ENCODE assay signal across 7 mouse cellular contexts in the genomic region with DNA sequence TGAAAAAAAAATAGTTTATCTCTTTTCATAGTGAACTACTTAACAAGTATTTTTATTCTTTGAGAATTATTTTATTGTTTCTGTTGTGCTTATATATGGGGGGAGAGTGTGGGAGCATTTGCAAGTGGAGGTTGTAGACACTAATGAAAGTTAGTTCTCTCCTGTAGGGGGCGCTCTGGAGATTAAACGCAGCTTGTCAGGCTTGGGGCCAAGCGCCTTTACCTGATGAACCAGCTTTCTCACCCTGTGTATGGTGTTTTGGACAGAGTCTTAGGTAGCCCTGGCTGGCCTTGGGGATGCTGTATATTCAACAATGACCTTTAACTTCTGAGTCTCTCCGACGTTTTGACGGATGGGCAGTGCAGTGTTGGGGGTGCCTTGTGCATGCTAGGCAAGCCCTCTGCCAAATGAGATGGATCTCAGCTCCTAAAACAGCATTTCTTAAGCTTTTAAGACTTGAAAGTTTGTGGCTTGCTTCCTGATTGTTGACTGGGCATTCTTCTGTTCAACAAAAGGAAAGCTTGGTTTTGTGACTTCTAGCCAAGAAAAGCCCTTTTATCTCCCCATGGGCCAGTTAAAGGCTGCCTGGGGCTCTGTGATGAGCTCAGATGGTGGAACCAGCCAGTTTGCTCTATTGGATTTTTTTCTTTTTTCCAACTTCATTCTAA.
DNase-seq lines count a peak whose midpoint lies in the region; ATAC-seq and TF ChIP-seq lines count a peak whose summit lies in the region.

No protein-coding gene starts in this region.

- peaks cover 13% of the 10 kb centered on the region for H3K4me1 ChIP-seq in midbrain, postnatal 0 days (ENCODE audit: insufficient read depth, low read length)

- peak; percentile 44 for ATAC-seq in Patski
- ATAC-seq in midbrain, postnatal 0 days (ENCODE audit: low FRiP score) = no peak

- no peaks in the 10 kb centered on the region for H3K36me3 ChIP-seq in midbrain, postnatal 0 days (ENCODE audit: insufficient read depth, low read length)

- H3K27ac ChIP-seq in left cerebral cortex, adult 2 months = no peak overlapping the region
- no peak overlapping the region for H3K27ac ChIP-seq in midbrain, postnatal 0 days (ENCODE audit: low read depth, low read length)

- no peak overlapping the region for H3K4me2 ChIP-seq in midbrain, postnatal 0 days (ENCODE audit: low read depth, low read length, poor library complexity, severe bottlenecking)

- no peaks in the 10 kb centered on the region for H3K9me3 ChIP-seq in midbrain, postnatal 0 days (ENCODE audit: low read length)

- in situ Hi-C loops in Patski (cut with MboI; ENCODE audit: low pct_unique_long_range_greater_than_20kb) = loop anchor here (5.0 kb wide), 1 partner anchor 77 kb away; no protein-coding TSS in a partner anchor

- DNase-seq in left cerebral cortex, adult 2 months (ENCODE audit: extremely low spot score in 1 of 2, low spot score in 2 of 2) = no peak
- DNase-seq in left cerebral cortex, adult 9 months (ENCODE audit: low spot score in 2 of 2) = no peak
- peak; percentile 71 for DNase-seq in Patski (ENCODE audit: low read depth, low spot score)
- DNase-seq in embryo, embryonic 11 days = peak; percentile 55
- peak; percentile 55 for DNase-seq in midbrain, postnatal 0 days (ENCODE audit: low spot score)
- DNase-seq in frontal cortex, postnatal 25 days (ENCODE audit: low spot score in 2 of 2) = no peak
- no peak for DNase-seq in gastrocnemius, adult 18-20 months (ENCODE audit: low spot score)

- 9% methylated on average over 6 of the region's 6 CpGs for WGBS in midbrain, postnatal 0 days

- H3K4me3 ChIP-seq in left cerebral cortex, adult 2 months = no peak overlapping the region
- no peak overlapping the region for H3K4me3 ChIP-seq in midbrain, postnatal 0 days (ENCODE audit: low read depth, low read length)

- CTCF ChIA-PET in Patski (lab: Charles Lee) = interaction anchor here (0.6 to 3.5 kb wide), 19 partner anchors 8 to 458 kb away, joined by 3 to 32 read pairs (median 5); no protein-coding TSS in a partner anchor

- H3K9ac ChIP-seq in midbrain, postnatal 0 days (replicated peaks; ENCODE audit: low read length, poor library complexity, severe bottlenecking) = no peak overlapping the region

- TF ChIP-seq CTCF in left cerebral cortex, adult 2 months (IDR thresholded peaks at IDR 0.05) = peak; percentile 30
- TF ChIP-seq CTCF in Patski (IDR thresholded peaks at IDR 0.05) = peak; percentile 73
- TF ChIP-seq CTCF in midbrain, postnatal 0 days (IDR thresholded peaks at IDR 0.05) = peak; percentile 49

- intact Hi-C loops in left cerebral cortex, adult 2 months (cut with DNase I) = no loop called here

- no peaks in the 10 kb centered on the region for H3K27me3 ChIP-seq in Patski
- no peaks in the 10 kb centered on the region for H3K27me3 ChIP-seq in midbrain, postnatal 0 days (ENCODE audit: insufficient read depth, low read length)

- POLR2A ChIA-PET in Patski (lab: Charles Lee) = no interaction called here

Comparison
In these comparisons a context has a peak if more than half of its experiments do, and no peak if none do; other contexts are left out.
1. DNase-seq: peak in Patski (single experiment), embryo, embryonic 11 days (single experiment) and midbrain, postnatal 0 days (single experiment); none in left cerebral cortex, adult 2 months (0 of 2), left cerebral cortex, adult 9 months (0 of 2), frontal cortex, postnatal 25 days (0 of 2) and gastrocnemius, adult 18-20 months (single experiment).
2. Peak in every context shown above with its lines, with median percentiles within 50 percentile points of each other: CTCF ChIP-seq.